Mouse (Mus musculus) thymus, postnatal 36 days (tissue): ENCODE data around the gene Lclat1.
A peak's percentile ranks its signal among the peaks of the same experiment; 100 is the strongest.

ENCODE experiments used
- DNase-seq, 2 experiments: peaks; one replicate each; pipeline ENCODE4 v3.0.0; 2022; ENCODE audit warnings: mixed read lengths in 2 of 2

The Lclat1 gene

DNA sequence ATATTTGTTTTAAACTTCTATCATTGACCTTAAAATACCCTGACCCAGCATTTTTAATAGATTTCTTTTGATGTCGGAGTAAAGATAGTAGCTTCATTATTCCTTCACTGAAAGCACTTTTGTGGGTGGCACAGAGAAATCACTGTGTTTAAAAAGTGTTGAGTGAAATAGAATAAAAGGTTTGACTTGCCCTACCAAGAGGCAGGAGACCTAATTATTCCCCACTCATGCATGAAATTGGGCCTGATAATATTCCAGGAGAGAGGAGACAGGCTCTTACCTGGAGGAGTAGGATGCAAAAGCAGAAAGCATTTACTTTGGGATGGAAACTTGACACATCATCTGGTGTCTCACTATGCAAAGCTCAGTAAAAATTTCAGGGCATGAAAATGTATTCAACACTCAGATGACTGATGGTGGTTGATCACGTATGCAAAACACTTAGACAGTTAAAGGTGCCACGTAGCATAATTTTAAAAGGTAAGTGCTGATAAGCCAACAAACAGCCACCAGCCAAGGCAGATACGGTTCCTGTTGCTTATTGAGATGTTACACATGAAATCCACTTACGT is 103.3 kb downstream of the Lclat1 start:
- no peak for DNase-seq

DNA sequence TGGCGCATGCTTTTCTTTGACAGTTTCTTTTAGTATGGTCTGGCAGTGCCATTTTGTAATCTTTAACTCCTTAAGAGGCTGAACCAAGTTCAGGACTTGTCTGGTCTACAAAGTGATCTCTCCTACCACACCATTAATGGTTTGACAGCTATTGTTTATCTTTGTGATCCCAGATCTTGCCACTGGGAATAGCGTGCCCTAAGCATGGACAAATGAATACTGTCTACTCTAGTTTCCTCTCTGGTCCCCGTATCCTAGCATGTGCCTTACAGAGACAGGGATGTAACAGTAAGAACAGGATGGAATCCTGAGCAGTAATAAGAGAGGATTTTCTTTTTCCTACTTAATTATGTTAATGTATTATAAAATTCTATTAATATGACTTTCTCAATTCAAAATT is 105.0 kb downstream of the Lclat1 start:
- no peak for DNase-seq

DNA sequence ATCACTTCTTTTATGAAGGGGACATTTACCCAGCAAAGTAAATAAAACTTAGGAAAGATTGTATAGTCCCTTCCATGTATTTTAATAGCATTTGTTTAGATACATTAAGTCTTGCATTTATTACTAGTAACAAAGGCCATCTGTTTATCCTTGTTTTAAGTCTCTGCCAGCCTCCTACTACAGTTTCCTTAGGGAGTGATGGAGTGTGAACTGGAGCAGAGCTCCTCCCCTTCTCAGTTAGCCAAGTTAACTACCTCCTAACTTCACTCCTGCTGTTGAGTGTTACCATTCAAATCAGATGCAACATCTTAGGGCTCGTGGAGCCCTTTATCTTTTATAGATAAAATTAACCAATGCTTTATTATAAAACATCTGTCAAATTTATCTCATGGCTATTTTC is 105.4 kb downstream of the Lclat1 start:
- DNase-seq: no peak

DNA sequence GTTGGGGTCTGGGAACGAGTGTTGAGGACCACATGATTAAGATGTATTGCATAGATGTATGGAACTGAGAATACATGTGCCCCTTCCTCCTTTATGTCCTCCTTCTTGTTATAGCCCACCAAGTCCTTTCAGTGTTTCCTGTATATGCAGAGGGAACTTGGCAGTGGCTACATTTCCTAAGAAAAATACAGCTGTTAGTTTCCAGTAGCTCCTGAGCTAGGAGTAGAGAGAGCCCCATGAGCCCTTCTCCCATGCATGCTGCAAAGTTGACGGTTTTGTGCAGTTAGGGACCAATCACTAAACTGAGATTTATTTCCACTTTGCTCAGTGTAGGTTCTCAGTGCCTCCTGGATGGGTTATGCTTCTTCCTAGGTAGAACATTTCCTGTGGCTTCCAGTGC is 105.9 kb downstream of the Lclat1 start:
- DNase-seq: no peak

DNA sequence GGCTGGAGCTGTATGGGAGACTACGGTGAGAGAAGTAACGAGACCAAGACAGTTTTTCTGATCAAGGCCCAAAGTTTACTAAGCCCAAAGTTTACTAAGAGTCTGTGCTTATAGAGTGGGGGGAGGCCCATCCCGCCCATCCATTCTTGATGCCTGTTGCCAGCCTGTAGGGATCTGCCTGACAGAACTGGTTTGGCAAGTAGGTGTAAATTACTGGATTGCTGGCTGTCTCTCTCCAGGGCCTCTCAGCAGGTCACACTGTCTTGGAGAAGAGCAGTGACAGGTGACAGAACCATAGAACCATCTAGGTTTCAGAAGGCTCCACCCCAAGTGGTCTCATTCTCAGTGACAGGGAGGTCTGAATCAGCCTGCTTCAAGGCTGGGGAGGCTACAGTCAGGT is 109.5 kb downstream of the Lclat1 start:
- no peak for DNase-seq

DNA sequence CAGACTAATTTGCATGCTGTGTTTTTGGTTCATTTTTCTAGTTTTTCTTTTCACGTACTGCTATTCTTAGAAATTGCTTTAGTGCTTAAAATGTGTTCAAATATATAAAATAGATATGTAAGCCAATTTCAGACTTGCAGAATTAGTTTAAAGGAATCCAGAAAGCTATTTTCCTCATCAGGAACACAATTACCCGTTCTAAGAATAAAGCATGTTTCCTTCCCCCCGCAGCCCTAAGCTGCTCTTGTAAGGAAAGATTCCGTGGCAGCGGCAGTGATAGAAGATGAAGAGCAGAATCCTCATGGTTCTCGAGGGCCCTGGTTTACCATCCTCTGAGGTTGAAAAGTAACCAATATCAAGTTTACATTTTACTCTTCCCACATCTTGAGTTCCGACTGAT is 113.0 kb downstream of the Lclat1 start:
- no peak for DNase-seq

DNA sequence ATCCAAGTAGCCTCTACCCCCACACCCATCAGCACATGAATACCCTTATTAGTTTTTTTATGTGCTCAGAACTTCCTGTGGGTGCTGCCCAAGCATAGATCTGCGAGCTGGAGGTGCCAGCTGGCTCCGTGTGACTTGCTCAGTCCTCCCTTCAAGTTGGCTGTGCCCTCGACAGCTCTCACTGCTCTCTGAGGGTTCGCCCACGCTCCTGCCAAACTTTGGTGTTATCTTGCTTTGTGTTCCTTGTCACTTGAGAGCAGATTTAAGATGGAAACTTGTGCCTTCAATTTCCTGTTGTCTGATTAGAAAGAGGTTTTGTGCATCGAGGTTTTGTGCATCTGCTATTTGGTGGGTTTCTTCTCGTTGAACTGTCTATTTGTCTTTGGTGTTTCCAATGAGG is 114.3 kb downstream of the Lclat1 start:
- DNase-seq: peak; percentile 58 to 69

DNA sequence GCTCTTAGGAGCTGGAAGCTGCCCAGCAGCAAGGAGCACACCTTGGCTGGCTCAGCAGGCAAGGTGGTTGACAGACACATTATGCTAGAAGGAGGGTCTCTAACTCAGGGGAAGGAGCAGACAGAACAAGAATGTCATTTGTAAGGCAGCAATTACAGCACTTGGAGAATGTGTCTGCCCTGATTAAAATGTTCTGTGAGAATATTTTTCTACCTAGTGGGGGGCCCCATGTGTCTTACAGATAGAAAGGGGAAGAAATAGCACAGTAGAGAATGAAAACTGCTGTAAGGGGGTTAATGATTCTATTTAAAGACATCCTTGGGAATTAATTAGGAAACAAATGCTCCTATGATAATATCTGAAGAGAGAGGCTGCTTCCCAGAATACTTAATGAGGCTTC is 117.7 kb downstream of the Lclat1 start:
- no peak for DNase-seq

DNA sequence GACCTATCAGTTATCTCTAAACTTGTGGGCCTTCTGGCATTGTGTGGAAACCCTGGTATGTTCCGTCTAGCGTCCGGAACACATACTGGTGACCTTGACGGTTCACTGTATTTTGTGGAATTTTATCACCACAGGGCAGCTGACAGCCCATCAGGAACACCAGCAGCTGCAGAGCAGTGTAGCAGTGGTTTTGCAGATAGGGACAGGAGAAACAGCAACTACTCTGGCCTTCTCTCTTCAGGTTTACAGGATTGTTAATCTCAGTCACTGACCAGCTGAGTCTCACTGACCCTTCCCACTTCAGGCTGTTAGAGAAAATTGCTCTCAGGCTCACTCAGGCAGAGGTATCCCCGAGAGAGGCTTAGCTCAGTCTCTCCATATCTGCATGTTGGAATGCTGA is 118.2 kb downstream of the Lclat1 start:
- DNase-seq: no peak

DNA sequence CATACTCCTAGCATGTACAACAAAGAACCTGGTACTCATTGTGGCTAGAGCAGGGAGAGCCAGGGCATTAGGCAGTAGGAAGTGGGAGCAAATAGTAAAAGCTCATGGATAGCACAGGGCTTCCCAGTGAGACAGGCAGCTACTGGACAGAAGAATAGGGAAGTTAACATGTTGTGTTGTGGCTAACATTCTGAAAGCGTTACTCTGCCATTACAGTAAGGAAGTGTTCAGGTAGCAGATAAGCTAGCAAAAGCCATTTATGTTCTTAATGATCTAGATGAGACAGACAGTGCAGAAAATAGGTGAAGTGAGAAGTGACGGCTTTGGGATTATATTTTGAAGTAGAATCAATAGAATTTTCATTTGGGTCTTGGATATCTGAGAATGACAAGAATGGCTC is 118.8 kb downstream of the Lclat1 start:
- no peak for DNase-seq

DNA sequence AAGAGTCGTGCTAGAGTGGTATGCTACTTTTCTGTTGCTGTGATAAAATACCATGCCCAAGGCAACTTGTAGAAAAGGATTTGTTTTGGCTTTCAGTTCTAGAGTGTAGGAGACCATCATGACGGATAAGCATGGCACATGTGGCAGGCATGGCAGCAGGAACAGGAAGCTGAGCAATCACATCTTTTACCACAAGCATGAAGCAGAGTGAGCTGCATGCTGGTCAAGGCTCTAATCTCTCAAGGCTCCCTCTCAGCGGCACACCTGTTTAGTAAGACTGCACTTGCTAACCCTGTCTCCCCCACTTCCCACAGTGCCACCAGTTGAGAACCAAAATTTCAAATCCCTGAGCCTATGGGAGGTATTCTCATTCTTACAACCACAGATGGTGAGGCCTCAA is 119.6 kb downstream of the Lclat1 start:
- peak in 1 of 2 experiments; percentile 23 for DNase-seq

DNA sequence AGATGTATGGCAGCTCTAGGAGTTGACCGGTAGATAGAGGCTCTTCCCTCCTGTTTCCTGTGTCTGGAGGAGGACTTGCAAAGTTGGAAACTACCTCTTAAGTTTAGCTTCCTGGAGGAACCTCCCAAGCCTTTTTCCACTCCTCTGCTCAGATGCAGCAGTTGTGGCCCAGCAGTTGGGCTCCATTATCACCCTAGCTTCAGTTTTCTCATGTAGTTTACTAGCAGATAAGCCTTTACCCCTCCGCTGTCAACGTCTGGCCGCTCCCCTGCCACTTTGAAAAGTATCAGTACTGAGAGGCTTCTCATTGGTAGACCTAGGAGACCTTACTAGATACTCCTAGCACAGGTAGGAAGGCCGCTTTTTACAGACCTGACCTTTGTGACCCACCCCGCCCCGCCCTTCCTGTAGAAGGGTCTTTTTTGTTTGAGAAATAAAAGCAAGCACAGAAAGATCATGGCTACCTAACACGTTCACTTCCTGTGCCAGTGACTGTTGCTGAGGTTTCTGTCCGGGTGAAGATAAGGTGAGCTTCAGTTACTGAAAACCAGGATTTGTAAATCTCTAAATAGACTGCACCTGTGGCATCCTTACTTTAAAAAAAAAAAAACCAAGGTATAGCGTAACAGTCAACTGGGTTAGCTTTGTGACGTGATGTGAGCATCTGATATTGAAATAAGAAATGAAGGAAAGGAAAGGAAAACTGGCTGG is 121.8 kb downstream of the Lclat1 start:
- DNase-seq: no peak

DNA sequence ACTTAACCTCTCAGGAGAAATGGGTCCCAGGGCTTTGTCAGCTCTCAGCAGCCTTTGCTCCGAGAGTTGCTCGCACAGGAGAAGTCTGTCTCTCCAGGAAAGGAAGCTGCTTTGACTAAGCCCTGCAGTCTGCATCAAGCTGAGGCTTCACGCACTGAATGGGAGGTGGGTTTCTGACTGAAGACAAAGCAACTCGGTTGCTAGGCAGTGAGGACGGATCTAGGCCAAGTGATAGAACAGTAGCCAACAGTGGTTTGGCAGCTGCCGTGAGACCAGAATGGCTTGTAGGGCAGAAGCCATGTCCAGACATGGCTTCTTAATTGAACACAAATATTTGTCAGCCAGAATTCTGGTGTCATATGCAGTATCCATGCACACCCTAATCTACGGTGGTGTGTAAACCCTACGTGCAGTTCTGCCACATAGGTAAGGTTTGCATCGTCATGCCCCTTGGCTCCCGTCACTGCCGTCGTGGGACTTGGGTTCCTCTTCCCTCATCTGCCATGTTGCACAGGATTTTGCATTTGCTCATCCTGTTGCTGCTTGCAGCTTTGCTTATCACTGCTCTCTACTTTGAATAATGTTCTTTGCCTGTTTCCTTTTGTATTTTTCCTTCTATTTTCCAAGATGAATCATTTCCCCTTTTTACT is 122.7 kb downstream of the Lclat1 start:
- DNase-seq: no peak

DNA sequence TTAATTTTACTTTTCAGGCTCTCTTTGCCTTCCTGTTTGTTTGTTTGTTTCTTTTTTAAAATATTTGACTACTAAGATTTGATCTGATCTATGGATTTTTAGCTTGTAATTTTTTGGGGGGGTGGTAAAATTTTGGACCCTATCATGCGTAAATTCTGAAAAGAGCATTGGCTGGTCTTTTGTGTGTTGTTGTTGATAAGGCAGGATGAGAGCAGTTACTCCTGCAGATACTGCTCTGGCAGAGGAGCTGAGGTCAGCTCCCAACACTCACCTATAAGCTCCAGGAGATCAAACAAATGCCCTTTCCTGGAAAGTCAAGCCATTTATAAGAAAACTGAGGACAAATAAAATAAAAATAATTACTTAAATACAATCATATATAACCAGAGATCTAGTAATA is 123.6 kb downstream of the Lclat1 start:
- DNase-seq: no peak

DNA sequence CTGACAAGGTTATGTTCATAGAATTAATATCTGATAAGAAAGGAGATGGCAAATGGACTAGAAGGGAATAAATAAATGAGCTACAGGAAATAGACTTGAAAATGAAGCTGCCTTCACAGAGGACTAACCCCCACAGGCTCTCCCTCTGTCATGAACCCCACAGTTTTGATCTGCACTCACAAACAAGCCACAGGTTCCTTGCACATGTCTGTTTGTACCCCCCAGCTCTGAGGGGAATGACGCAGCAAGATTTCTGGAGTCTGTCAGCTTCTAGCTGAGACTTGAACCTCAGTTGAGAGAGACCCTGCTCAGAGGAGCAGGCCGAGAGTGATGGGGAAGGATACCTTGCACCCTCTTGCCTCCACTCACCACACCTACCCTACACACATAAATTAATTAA is 124.8 kb downstream of the Lclat1 start:
- peak; percentile 27 to 48 for DNase-seq

DNA sequence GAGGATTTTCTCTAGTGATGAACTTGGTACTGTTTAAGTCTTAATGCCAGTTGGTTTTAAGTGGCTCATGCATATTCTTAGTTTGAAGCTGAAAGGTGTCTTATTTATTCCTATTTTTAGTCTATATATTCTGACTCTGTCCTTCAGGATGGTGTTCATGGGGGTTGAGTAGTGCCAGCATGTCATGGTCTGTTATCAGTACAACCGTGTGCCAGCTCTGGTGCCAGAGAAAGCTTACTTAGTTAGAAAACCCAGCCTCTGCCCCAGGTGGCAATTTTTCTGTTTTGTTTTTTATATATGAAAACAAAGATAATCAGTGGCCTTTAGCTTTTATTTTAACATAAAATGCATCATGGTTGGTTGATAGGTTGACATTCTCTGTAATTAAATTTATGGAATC is 126.2 kb downstream of the Lclat1 start:
- no peak for DNase-seq

DNA sequence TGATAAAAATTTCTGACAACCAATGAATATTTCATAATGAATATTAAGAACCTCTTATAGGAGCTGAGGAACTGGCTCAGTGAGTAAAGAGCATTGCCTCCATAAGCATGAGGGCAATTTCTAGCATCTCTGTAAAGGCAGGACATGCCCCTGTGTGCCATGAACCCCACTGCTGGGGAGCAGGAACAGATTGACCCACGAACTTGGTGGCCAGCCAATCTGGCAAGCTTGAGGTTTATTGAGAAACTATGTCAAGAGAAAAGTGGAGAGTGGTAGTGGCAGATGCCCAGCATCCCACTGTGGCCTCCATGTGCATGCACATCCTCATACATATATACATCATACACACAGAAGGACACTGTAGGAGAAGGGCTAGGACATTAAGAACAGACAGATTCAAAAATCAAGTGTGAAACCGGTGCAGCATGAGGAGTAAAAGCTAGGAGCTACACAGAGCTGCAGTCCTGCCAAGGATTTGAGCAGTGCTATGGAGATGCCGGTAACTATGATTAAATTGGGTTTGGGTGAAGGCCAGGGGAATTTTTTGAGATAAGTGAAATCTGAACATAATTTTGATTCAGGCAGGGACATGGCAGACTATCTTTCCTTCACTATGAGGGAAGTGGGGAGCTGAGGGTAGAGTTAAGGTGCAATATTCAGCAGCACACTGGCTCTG is 129.5 kb downstream of the Lclat1 start:
- no peak for DNase-seq

DNA sequence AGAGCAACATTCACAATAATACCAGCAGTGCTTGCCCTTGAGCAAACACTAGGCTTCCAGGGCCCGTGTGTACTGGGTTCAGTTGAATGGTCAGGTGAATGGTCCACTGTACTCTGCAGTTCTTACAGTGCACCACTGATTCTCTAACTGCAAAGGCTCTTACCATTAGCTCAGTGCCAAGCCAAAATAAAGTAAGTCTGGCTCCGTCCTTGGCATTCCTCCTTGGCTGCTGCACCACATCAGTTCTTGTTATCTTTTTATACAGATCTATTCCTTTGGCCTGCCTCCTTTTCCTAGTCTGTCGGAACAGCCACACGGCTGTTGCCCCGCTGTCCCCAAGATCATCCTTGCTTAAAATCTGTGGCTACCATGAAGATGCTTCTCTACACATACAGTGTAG is 130.7 kb downstream of the Lclat1 start:
- no peak for DNase-seq

DNA sequence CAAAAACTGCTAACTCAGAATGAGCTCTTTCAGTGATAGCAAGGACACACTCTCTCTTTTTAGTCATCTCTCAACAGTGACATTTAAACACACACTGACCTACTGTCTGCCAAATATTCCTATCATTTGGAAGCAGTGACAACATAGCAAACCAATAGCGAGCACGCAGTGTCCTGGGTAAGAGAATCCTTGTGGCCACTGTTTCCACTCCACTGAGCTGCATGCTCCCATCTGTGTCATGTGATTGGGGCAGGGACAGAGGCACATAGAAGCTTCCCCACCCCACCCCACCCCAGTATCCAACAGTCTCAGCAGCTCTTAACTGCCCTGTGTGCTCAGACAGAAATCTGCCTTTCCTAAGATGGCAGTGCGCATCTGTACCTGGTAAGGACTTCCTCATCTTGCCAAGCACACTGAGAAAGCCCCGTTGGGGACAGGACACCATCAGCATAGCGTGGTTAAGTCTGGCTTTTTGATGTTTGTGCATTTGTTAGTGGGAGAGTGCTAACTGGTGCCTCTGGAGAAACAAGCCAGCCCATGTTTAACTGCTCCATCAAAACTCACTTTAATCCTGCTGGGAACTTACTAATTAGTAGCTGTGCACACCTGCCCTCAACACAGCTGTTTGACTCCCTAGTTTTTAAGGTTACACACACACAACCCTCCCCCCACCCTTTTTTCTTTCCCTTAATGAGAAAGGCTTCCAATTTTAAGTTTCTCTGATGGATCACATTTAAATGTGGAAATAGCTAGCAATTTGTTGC is 133.5 kb downstream of the Lclat1 start:
- DNase-seq: no peak

DNA sequence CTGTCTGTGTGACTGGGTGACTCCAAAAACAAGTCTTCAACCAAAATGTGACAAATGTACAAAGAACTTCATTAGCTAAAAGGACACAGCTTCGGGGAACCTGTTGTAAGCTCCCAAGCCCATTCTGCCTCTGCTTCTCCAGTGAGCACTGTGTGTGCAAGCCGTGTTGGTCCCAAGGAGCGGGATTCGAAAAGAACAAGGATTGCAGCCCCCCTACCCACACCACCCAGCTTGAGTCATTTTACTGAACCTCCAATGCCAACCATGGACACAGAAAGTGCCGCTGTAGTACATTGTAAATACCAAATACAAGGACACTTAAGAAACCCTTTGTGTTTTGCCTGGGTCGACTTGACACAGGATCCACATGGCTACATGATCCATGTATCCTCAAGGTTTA is 135.9 kb downstream of the Lclat1 start:
- no peak for DNase-seq

DNA sequence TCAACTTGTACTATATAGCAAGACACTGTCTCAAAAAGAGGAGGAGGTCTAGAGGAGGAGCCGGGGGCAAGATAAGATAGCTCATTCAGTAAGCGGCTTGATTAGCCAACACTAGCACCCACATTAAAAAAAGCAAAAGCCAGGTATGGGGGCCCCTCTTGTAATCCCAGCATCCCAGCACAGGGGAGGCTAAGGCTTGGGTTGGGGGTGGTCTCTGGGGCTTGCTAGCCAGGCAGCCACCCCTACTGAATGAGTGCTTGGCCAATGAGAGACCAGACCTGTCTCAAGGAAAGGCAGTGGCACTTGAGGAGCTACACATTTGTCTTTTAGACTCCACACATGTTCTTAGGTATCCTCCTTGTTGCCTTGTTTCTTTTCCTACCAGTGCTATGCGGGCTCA is 136.8 kb downstream of the Lclat1 start:
- no peak for DNase-seq

DNA sequence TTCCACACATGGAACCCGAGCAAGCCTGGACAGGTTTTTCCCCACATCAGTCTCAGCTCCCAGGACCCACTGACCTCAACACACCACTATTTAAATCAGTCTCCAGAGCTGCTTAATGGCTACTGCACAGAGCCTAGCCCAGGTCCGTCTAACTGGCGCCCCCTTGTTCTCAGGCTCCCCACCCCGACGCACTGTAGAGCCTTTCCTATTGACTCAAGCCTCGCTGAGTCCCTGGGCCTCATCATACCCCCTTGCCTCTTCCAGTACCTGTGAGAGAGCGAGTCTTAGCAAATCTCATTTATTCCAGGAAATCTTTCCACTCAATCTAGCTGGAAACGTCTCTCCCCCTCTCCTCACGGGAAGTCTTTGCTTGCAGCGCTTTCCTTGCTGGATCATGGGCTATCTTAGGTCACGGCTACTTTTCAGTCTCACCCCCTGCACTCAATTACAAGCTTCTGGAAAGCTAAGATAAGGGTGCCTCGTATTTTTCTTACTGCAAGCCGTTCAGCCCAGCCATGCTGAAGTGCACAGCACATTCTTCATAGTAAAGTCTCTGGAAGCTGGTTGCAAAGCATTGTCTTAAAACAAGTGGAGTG is 137.4 kb downstream of the Lclat1 start:
- DNase-seq: no peak

DNA sequence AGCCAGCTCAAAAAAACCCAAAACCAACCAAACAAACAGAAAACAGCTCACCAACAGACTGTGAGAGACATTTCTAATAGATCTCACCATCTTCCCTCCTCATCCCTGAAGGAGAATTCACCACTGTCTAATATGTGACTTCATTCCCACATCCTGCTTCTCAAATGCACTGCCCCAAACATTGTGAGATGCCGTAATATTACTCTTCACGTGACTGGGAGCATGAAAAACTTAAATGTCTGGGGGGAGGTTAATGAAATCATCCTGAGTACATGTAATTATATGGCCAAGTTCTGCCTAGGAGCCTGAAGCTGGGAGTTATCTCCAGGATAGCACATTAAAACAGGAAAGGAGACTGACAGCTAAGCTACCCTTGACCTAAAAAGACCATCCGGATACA is 138.3 kb downstream of the Lclat1 start:
- DNase-seq: no peak
